Mouse (Mus musculus) forebrain, embryonic 12.5 days (tissue): ENCODE data around the gene Rem2. TPM values are rescaled to one million over a fixed set of nuclear protein-coding genes. Genes with fewer than 3 reads are reported as not detected.
A peak's percentile ranks its signal among the peaks of the same experiment; 100 is the strongest.

ENCODE experiments used
- ATAC-seq: fragments of 200-750 bp; cut with Nextera tagmentation; 2 replicates; pipeline ENCODE4 v1.8.0; 2017; ENCODE audit warnings: moderate TSS enrichment; ENCODE audit not compliant: low FRiP score
- H3K27ac ChIP-seq: fragments of 300-500 bp; sonication (generic); 2 replicates; pipeline ENCODE4 v1.5.1; 2016; ENCODE audit warnings: mild to moderate bottlenecking
- H3K27me3 ChIP-seq: fragments of 300-500 bp; sonication (generic); 2 replicates; pipeline ENCODE4 v1.6.1; 2016; ENCODE audit warnings: mild to moderate bottlenecking
- H3K36me3 ChIP-seq: fragments of 300-500 bp; sonication (generic); replicated peaks from 2 replicates; pipeline ENCODE4 v1.6.1; 2016; ENCODE audit warnings: mild to moderate bottlenecking
- H3K4me1 ChIP-seq: fragments of 300-500 bp; sonication (generic); 2 replicates; pipeline ENCODE4 v1.6.1; 2016
- H3K4me2 ChIP-seq: fragments of 300-500 bp; sonication (generic); 2 replicates; pipeline ENCODE4 v1.6.1; 2016; ENCODE audit warnings: mild to moderate bottlenecking, moderate library complexity
- H3K4me3 ChIP-seq: fragments of 300-500 bp; sonication (generic); replicated peaks from 2 replicates; pipeline ENCODE4 v1.5.1; 2016; ENCODE audit warnings: mild to moderate bottlenecking
- H3K9ac ChIP-seq: fragments of 300-500 bp; sonication (generic); 2 replicates; pipeline ENCODE4 v1.6.1; 2016; ENCODE audit warnings: mild to moderate bottlenecking
- H3K9me3 ChIP-seq: fragments of 300-500 bp; sonication (generic); 2 replicates; pipeline ENCODE4 v1.6.1; 2016
- WGBS: fragments of 180-500 bp; shearing (Covaris S2); methylation state at CpG from one replicate; pipeline ENCODE4 v1.1.7; 2016; 5-methylcytosine and 5-hydroxymethylcytosine counted together
- polyA plus RNA-seq: library from polyadenylated mRNA; unstranded; fragments of >200 nt; fragmentation: Nextera tagmentation; extraction: Ambion mirVana; gene quantifications from 2 replicates; pipeline ENCODE4 v1.2.1, GENCODE M21; 2016

The Rem2 gene
- polyA plus RNA-seq, 1 experiment from 2014 or later, result 26.1 TPM

DNA sequence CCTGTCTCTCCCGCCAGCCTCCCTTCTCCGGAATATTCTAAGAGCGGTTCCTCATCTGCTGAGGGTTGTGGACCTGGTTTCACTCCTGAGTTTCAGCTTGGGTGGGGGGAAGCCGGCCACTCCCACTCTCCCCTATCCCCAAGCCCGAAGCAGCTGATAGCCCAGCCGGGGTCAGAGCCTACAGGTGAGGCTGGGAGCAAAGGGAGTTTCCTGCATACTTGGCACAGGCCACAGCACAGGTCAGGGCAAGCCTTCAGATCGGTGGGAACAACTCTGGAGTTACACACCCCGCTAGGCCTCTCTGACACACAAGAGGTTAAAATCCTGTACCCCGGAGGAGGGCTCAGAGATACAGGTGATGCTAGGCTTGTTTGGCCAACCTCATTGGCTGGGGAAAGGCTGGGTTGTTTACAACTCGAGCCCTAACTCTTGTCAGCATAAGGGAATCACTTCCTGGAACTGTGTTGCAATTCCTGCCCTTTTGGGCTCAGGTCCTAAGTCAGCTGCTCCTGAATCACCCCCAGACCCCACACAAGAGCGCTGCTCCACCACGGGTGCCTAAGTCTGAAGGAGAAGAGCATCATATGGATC lies 41.9 kb upstream of the Rem2 start:
- peak overlapping the region; percentile 63 for H3K4me3 ChIP-seq
- peak overlapping the region; percentile 88; the same call in 1 of the 2 replicates for H3K9ac ChIP-seq
- H3K36me3 ChIP-seq, result peaks cover 27% of the 10 kb centered on the region
- H3K9me3 ChIP-seq, result no peaks in the 10 kb centered on the region
- peaks cover 16% of the 10 kb centered on the region; the same call in 1 of the 2 replicates for H3K27me3 ChIP-seq
- WGBS, result 67% methylated on average over 12 of the region's 12 CpGs
- H3K4me1 ChIP-seq, result peaks cover 46% of the 10 kb centered on the region
- peak overlapping the region; percentile 33; the same call in 1 of the 2 replicates for H3K27ac ChIP-seq
- peak overlapping the region; percentile 65 for H3K4me2 ChIP-seq
- ATAC-seq, result no peak

GRCm38 (mm10) chr14:54435194-54435918 lies 40.5 kb upstream of the Rem2 start:
- H3K9ac ChIP-seq, result no peak overlapping the region
- WGBS, result 91% methylated on average over 11 of the region's 11 CpGs
- H3K4me2 ChIP-seq, result no peak overlapping the region
- H3K36me3 ChIP-seq, result peaks cover 34% of the 10 kb centered on the region
- H3K27me3 ChIP-seq, result peaks cover 16% of the 10 kb centered on the region; the same call in 1 of the 2 replicates
- H3K27ac ChIP-seq, result no peak overlapping the region
- ATAC-seq, result no peak
- no peaks in the 10 kb centered on the region for H3K9me3 ChIP-seq
- peaks cover 33% of the 10 kb centered on the region for H3K4me1 ChIP-seq
- no peak overlapping the region for H3K4me3 ChIP-seq

GRCm38 (mm10) chr14:54439155-54439554 lies 36.7 kb upstream of the Rem2 start:
- 79% methylated on average over 12 of the region's 12 CpGs for WGBS
- no peak overlapping the region for H3K9ac ChIP-seq
- no peak overlapping the region for H3K4me2 ChIP-seq
- no peak overlapping the region for H3K4me3 ChIP-seq
- no peak overlapping the region for H3K27ac ChIP-seq
- peaks cover 46% of the 10 kb centered on the region for H3K36me3 ChIP-seq
- ATAC-seq, result no peak
- H3K27me3 ChIP-seq, result no peaks in the 10 kb centered on the region
- H3K9me3 ChIP-seq, result no peaks in the 10 kb centered on the region
- H3K4me1 ChIP-seq, result peaks cover 6% of the 10 kb centered on the region; the same call in 1 of the 2 replicates

DNA sequence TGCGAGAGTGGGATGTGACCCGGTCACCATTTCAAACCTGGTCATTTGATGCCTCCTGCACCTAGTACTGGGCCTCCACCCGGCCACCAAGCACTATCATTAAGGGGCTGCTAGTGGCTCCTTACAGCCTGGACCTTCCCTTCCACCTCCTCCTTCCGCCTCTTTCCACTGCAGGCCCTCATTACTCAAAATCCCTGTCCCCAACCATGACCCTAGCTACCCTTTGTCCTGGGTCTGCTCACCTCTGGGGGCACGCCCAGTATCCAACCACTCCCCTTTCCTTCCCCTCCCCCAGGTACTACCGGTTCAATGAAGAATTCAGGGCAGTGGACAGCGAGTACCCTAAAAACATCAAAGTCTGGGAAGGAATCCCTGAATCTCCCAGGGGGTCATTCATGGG lies 36.3 kb upstream of the Rem2 start:
- no peak overlapping the region for H3K9ac ChIP-seq
- H3K9me3 ChIP-seq, result no peaks in the 10 kb centered on the region
- no peak overlapping the region for H3K4me3 ChIP-seq
- H3K36me3 ChIP-seq, result peaks cover 46% of the 10 kb centered on the region
- H3K4me2 ChIP-seq, result no peak overlapping the region
- H3K4me1 ChIP-seq, result peaks cover 4% of the 10 kb centered on the region; the same call in 1 of the 2 replicates
- no peaks in the 10 kb centered on the region for H3K27me3 ChIP-seq
- ATAC-seq, result no peak
- WGBS, result 45% methylated on average over 7 of the region's 7 CpGs
- H3K27ac ChIP-seq, result no peak overlapping the region

DNA sequence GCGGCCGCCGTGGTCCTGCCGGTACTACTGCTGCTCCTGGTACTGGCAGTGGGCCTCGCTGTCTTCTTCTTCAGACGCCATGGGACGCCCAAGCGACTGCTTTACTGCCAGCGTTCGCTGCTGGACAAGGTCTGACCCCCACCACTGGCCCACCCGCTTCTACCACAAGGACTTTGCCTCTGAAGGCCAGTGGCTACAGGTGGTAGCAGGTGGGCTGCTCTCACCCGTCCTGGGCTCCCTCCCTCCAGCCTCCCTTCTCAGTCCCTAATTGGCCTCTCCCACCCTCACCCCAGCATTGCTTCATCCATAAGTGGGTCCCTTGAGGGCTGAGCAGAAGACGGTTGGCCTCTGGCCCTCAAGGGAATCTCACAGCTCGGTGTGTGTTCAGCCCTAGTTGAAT lies 35.4 kb upstream of the Rem2 start:
- WGBS, result 96% methylated on average over 14 of the region's 14 CpGs
- no peaks in the 10 kb centered on the region for H3K27me3 ChIP-seq
- H3K9ac ChIP-seq, result no peak overlapping the region
- peaks cover 4% of the 10 kb centered on the region; the same call in 1 of the 2 replicates for H3K4me1 ChIP-seq
- H3K27ac ChIP-seq, result no peak overlapping the region
- H3K4me3 ChIP-seq, result no peak overlapping the region
- no peak for ATAC-seq
- H3K4me2 ChIP-seq, result no peak overlapping the region
- no peaks in the 10 kb centered on the region for H3K9me3 ChIP-seq
- H3K36me3 ChIP-seq, result peaks cover 46% of the 10 kb centered on the region

DNA sequence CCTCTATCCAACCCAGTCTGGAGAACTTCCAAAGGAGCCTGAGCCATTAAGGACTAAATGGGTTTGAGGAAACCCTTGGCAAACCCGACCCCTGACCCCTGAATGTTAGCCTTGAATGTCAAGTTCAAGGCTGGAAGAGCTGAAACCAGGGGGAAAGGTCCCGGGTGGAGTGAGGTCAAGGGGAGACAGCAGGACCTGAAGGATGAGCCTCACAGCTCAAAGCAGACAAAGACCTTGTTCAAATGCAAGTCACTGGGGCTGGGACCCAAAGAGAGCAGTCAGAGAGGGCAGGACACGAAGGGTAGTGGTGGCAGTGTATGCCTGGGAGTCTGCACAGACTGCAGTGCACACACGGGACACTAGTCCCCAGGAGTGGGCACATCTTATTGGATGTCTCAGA lies 34.5 kb upstream of the Rem2 start:
- H3K4me1 ChIP-seq, result peaks cover 4% of the 10 kb centered on the region; the same call in 1 of the 2 replicates
- no peak for ATAC-seq
- no peak overlapping the region for H3K4me2 ChIP-seq
- no peaks in the 10 kb centered on the region for H3K27me3 ChIP-seq
- H3K4me3 ChIP-seq, result no peak overlapping the region
- no peaks in the 10 kb centered on the region for H3K9me3 ChIP-seq
- WGBS, result 85% methylated on average over 4 of the region's 4 CpGs
- H3K9ac ChIP-seq, result no peak overlapping the region
- H3K27ac ChIP-seq, result no peak overlapping the region
- peaks cover 43% of the 10 kb centered on the region for H3K36me3 ChIP-seq

DNA sequence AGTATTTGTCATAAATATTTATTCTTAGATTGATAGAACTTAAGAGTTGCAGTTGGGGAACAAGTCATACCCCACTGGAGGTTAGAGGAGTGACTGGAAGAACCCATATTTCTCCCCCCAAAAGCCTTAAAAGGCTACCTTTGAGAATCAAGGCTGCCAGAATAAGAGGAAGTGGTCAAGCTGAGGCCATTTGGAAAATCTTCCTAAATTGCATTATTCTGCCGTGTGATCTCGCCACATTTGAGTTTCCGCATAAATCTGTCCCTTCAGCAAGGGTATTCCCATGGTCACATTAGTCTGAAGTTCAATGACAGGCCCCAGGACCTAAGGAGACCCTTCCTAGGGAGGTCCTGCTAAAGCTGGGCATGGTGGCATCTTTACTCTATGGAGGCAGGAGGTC lies 33.4 kb upstream of the Rem2 start:
- Histone ChIP-seq H3K4me2 (no peak overlapping the region), H3K4me1 (peaks cover 4% of the 10 kb centered on the region; the same call in 1 of the 2 replicates), H3K27ac (no peak overlapping the region), H3K27me3 (no peaks in the 10 kb centered on the region), H3K36me3 (peaks cover 38% of the 10 kb centered on the region), H3K4me3 (no peak overlapping the region), H3K9me3 (no peaks in the 10 kb centered on the region), H3K9ac (no peak overlapping the region)
- 91% methylated on average over 3 of the region's 3 CpGs for WGBS
- ATAC-seq, result no peak

- 0 out of 2 replicates have a peak, but pooled peaks have one; percentile 6 for ATAC-seq
- Histone ChIP-seq H3K4me1 (peaks cover 4% of the 10 kb centered on the region; the same call in 1 of the 2 replicates), H3K9me3 (no peaks in the 10 kb centered on the region), H3K4me2 (no peak overlapping the region), H3K4me3 (no peak overlapping the region), H3K9ac (no peak overlapping the region), H3K27me3 (no peaks in the 10 kb centered on the region), H3K36me3 (peaks cover 34% of the 10 kb centered on the region), H3K27ac (peak overlapping the region; percentile 15; the same call in 1 of the 2 replicates)
- whole genome bisulfite sequencing, result 32% methylated on average over 3 of the region's 3 CpGs
These were observed 32.7 kb upstream of the Rem2 start for GRCm38 (mm10) chr14:54443196-54443595.

- Histone ChIP-seq H3K4me3 (no peak overlapping the region), H3K36me3 (peaks cover 26% of the 10 kb centered on the region), H3K9ac (no peak overlapping the region), H3K4me2 (no peak overlapping the region), H3K9me3 (no peaks in the 10 kb centered on the region), H3K4me1 (peaks cover 4% of the 10 kb centered on the region; the same call in 1 of the 2 replicates), H3K27me3 (no peaks in the 10 kb centered on the region), H3K27ac (no peak overlapping the region)
- WGBS, result 66% methylated on average over 15 of the region's 15 CpGs
- no peak for ATAC-seq
These were observed 31.9 kb upstream of the Rem2 start for GRCm38 (mm10) chr14:54443712-54444618.

GRCm38 (mm10) chr14:54445476-54445875 lies 30.4 kb upstream of the Rem2 start:
- no peak overlapping the region for H3K27ac ChIP-seq
- no peak overlapping the region for H3K4me3 ChIP-seq
- 69% methylated on average over 3 of the region's 3 CpGs for WGBS
- no peak overlapping the region for H3K9ac ChIP-seq
- H3K27me3 ChIP-seq, result no peaks in the 10 kb centered on the region
- H3K4me1 ChIP-seq, result peaks cover 8% of the 10 kb centered on the region; the same call in 1 of the 2 replicates
- no peak for ATAC-seq
- peaks cover 11% of the 10 kb centered on the region for H3K36me3 ChIP-seq
- H3K4me2 ChIP-seq, result no peak overlapping the region
- H3K9me3 ChIP-seq, result no peaks in the 10 kb centered on the region

DNA sequence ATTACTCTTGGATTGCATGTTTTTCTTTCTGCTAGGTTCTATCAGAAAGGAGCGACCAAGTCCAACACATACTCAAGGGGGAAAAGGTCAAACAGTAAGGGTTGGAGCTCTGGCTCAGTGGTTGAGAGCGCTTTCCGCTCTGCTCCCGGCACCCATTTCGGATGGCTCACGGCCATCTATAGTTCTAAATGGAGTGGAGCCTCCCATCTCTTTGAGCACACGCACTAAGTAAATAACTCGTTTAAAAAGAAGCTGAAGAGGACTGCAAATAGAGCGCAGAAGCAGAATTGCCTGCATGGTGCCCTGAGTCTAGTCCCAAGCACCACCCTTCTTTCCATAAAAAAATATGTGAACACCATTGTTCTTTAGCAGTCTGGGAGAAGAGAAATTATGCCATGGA lies 22.3 kb upstream of the Rem2 start:
- H3K4me2 ChIP-seq, result no peak overlapping the region

More for the DNA sequence above, 22.3 kb upstream of the Rem2 start:
- no peak overlapping the region for H3K9ac ChIP-seq
- no peaks in the 10 kb centered on the region for H3K36me3 ChIP-seq
- WGBS, result 89% methylated on average over 9 of the region's 9 CpGs
- no peak overlapping the region for H3K27ac ChIP-seq
- no peak for ATAC-seq
- no peak overlapping the region for H3K4me3 ChIP-seq
- no peaks in the 10 kb centered on the region for H3K27me3 ChIP-seq
- no peaks in the 10 kb centered on the region for H3K9me3 ChIP-seq
- H3K4me1 ChIP-seq, result peaks cover 4% of the 10 kb centered on the region; the same call in 1 of the 2 replicates
